Mouse (Mus musculus): ENCODE measurements around the gene Galnt3.

Gene Galnt3

DNA sequence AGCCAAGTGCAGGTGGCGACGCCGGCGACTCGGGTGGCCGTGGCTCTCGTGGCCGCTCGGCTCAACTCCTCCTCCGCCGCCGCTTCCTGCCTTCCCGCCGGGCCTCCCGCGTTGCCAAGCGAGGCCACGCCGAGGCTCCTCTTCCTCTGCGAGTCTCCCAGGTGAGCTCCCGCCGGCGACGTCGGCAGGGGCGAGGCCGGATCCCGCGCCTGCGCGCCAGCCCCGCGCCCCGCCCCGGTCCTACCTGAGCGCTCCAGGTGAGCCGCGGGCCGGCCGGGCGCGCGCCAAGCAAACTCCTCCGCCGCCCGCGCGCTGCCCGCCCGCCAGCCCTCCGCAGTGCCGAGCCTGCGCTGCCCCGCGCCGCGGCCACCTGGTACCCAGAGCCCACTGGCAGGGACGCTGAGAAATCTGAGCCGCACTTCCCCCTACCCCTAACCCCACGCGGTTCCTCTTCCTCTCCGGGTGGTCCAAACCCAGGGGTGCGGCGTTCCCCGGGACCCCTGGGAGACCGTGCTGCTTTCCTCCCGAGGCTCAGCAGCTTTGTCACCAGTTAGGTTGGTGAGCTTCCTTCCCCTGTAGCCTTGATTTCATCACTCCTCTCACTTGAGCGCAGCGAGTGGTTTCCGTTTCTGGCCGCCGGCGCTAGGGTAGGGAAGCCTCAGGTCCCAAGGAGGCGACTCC lies at the start of gene Galnt3:
Galnt3 (minus strand) TSS at position 404 of the 681 bp plus-strand sequence.
- DNase-seq (ENCODE audit: extremely low spot score), result peak; percentile 53

- no peak for DNase-seq (ENCODE audit: extremely low spot score)
Measured at GRCm38 (mm10) chr2:66173134-66173533, 48.3 kb upstream of the Galnt3 start.

GRCm38 (mm10) chr2:66171643-66172042 lies 46.8 kb upstream of the Galnt3 start:
- no peak for DNase-seq (ENCODE audit: extremely low spot score)

GRCm38 (mm10) chr2:66170721-66171120 lies 45.9 kb upstream of the Galnt3 start:
- DNase-seq (ENCODE audit: extremely low spot score), result no peak

GRCm38 (mm10) chr2:66165025-66165424 lies 40.2 kb upstream of the Galnt3 start:
- DNase-seq (ENCODE audit: extremely low spot score), result no peak

GRCm38 (mm10) chr2:66158140-66158915 lies 33.5 kb upstream of the Galnt3 start:
- no peak for DNase-seq (ENCODE audit: extremely low spot score)

DNA sequence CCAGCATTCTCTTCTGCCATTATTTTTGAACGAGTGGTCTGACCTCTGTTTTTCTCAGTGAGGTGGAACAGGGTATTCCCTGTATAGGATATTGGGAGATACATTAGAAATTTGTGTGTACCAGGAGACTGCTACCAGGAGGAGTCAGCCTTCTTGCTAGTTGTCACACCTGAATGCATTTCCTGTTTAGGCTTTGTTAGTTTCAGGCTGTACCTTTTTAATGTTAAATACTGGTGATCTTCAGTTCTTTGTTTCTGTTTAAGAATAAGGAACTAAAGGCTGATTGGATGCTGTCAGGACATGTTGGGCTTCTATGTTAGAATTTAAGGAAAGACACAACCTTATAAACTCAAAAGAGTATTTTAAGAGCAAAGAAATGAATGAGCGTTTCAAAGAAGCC lies 26.6 kb upstream of the Galnt3 start:
- no peak for DNase-seq (ENCODE audit: extremely low spot score)

GRCm38 (mm10) chr2:66150531-66150930 lies 25.7 kb upstream of the Galnt3 start:
- no peak for DNase-seq (ENCODE audit: extremely low spot score)

GRCm38 (mm10) chr2:66148654-66149230 lies 23.9 kb upstream of the Galnt3 start:
- no peak for DNase-seq (ENCODE audit: extremely low spot score)

DNA sequence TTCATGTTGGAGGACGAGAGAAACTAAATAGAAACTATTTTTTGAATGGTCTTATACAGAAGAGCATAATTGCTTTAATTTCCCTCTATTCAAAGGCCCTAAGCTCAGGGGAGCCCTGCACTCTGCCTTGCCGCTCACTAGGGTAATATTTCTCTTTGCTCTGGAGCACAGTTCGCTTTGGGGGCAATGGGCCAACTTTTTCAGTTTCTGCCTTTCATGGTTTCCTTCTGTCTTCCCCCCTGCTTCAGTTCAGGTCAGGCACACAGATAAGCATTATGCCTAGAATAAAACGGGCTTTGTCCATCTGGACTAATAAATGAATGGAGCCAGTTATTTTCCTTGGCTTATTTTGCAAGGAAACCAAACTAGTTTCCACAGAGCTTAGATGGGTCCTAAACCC lies 21.7 kb upstream of the Galnt3 start:
- no peak for DNase-seq (ENCODE audit: extremely low spot score)

DNA sequence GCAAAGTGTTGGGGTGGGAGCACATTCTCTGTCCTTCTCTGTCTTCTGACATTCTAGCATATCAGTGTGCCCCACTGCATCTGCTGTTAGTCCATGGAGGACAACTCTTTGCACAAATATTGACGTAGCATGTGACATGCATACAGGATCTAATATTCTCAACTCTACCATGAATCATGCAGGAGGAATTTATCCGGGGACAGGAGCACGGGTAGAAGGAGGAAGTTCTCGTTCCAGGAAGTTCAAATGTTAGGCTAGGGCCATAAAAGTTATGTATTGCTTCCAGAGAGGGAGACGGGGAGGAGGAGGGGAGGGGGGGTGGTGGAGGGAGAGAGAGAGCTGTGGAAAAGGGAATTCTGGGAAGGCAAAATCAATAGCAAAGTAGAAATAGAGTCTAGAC lies 20.0 kb upstream of the Galnt3 start:
- DNase-seq (ENCODE audit: extremely low spot score), result no peak

GRCm38 (mm10) chr2:66143284-66143683 lies 18.5 kb upstream of the Galnt3 start:
- DNase-seq (ENCODE audit: extremely low spot score), result no peak

- no peak for DNase-seq (ENCODE audit: extremely low spot score)
Measured at GRCm38 (mm10) chr2:66142711-66143110, 17.9 kb upstream of the Galnt3 start.

GRCm38 (mm10) chr2:66142268-66142667 lies 17.5 kb upstream of the Galnt3 start:
- no peak for DNase-seq (ENCODE audit: extremely low spot score)

- DNase-seq (ENCODE audit: extremely low spot score), result no peak
Measured at GRCm38 (mm10) chr2:66140246-66140645, 15.5 kb upstream of the Galnt3 start.

- no peak for DNase-seq (ENCODE audit: extremely low spot score)
Measured at GRCm38 (mm10) chr2:66131862-66132544, 7.2 kb upstream of the Galnt3 start.

GRCm38 (mm10) chr2:66128941-66129340 lies 4.1 kb upstream of the Galnt3 start:
- DNase-seq (ENCODE audit: extremely low spot score), result no peak

DNA sequence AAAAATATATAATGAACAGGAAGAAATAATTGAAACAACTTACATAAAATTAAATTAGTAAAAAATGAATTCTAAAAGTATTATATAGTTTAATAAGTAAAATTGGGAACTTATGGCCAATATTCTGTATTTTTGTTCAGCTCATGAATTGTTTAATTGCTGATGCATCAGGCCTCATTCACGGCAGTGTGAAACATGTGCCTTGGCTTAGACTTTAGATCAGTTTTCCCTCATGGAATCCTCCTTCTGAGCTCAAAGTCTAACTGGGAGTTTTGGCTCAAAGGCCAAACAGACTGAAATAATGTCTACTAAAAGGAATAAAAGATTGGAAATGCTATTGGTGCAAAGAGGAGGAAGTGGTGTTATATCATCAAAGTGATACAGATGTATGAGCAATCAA lies 2.7 kb upstream of the Galnt3 start:
- no peak for DNase-seq (ENCODE audit: extremely low spot score)

- no peak for DNase-seq (ENCODE audit: extremely low spot score)
Measured at GRCm38 (mm10) chr2:66126936-66127335, 2.1 kb upstream of the Galnt3 start.

DNA sequence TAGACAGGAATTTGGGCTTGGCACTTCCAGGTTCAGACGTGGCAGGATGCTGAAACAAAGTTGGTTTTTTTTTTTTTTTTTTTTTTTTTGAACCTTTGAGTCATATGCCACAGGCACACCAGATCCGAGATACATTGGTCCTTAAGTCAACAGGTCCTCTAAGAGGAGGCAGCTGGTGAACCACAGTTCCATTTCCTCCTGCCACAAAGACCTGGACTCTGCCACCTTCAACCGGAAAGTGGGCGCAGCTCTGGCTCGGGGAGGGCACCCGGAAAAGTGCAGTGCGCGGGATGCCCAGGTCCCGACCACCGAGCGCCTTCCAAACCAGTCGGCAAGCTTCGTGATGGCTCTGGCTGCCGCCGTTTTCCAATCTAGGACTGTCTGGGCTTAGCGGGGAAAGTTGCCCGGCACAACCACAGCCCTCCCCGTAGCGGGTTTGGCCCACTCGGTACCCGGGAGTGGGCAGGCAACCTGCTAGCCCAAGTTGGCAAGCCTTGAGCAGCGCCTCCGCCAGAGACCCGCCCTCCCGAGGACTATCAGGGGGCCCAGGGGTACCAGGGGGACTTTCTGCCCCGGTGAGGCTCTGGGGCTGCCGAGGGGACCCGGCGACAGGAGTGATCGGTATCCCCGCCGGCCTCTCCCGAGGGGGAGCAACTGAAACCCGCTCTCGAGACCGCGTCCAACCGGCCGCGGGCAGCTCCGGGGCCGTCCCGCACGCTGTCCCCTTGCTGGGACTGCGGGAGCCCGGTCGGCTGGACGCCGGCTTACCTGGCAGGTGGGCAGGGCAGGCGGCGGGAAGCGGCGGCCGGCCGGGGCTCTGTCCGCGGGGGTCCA lies 821 bp downstream of the Galnt3 start:
- peak; percentile 58 for DNase-seq (ENCODE audit: extremely low spot score)

GRCm38 (mm10) chr2:66117686-66118085 lies 7.1 kb downstream of the Galnt3 start:
- no peak for DNase-seq (ENCODE audit: extremely low spot score)

Measured in embryo, embryonic 9.5 days (tissue).